Mouse (Mus musculus) frontal cortex, postnatal 14 days (tissue): ENCODE results near the gene Aldh4a1.
A peak's percentile ranks its signal among the peaks of the same experiment; 100 is the strongest.

Experiments
- DNase-seq, 2 experiments: peaks; one replicate each; pipeline ENCODE4 v3.0.0; 2022; ENCODE audit warnings: low spot score in 2 of 2

The Aldh4a1 gene

DNA sequence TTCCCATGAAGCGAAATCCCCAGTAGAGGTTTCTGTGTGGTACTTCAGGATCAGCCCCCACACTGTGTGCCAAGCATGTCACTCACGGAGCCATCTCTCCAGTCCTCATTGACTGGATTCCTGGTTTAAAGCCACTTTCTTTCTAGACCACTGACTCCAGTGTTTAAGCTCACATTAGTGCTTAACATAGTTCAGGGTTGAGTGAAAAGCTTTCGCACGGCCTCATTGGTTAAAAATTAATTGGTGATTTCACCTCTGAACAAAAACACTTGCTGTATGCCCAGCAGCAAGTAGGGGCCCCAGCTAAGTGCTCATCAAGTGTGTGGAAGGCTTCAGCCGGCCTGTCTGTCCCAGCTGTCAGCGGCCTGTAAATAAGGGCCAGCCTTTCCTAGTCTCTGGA lies 45.0 kb downstream of the Aldh4a1 start:
- DNase-seq, result no peak

DNA sequence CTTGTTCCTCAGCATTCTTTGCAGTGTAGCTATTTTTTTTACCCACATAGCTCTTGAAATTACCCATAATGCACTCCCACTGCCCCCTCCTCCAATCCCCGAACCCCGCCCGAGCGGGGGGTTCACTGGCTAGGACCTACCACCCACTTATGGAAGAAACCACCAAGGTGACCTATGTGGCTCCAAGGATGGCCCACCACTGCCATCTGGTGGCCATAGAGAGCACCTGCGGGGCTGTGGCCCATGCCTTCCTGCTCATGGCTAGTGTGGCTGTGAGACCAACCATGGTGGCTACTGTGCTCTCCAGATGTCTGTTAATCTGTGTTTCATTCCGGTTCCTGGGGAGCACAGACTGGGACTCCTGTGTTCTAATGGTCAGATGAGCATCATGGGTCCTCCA lies 47.2 kb downstream of the Aldh4a1 start:
- peak in 1 of 2 experiments; percentile 22 for DNase-seq

DNA sequence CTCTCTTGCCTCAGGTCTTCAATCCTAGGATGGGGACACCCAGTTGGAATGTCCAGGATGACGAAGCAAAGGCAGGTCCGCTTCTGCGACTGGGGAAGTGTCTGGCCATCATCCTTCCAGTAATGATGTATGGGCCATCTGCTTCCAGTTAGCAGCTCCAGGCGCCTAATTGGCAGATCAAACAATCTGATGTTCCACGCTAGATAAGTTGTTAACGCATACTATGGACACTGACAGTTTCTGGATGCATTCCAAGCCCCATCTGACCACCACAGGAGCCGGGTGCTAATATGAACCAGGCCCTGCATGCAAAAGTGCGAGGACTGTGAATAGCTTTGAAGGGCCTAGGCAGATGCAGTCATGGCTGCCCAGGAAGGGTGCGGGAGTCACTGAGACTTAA lies 53.0 kb downstream of the Aldh4a1 start:
- no peak for DNase-seq

DNA sequence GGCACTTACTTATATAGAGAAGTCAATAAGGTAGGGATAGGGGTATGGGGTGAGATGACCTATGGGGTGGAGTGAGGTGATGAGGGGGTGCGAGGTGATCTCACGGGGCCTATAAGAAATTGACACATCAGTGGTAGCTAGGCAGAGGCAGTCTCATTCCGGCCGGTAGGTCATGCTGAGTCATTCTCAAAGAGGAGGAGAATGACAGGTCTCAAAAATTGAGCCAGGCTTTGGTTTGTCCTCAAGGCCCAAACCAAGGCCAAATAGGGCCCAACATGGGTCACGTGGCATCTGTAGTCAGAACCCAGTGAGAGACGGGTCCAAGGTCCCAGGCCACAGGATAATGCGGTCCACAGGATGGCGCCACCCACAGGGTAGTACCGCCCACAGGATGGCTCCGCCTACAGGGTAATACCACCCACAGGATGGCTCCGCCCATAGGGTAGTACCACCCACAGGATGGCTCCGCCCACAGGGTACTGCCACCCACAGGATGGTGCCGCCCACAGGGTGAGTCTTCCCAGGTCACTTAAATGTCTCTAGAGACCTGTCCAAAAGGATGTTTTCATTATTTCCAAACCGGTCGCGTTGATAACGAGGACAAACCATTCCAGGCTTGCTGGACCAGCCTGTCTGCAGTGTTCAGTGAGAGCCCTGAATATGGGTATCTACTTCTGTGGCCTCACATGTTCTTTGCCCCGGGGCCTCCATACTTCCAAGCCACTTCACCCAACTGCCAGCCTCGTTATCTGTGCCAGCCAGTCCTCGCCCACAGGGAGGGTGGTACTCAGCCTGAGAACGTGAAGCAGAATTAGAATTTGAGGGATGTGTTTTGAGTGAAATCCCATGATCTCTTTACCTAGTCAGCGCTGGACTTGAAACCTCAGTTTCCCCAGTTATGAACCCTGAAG lies 61.3 kb downstream of the Aldh4a1 start:
- no peak for DNase-seq

DNA sequence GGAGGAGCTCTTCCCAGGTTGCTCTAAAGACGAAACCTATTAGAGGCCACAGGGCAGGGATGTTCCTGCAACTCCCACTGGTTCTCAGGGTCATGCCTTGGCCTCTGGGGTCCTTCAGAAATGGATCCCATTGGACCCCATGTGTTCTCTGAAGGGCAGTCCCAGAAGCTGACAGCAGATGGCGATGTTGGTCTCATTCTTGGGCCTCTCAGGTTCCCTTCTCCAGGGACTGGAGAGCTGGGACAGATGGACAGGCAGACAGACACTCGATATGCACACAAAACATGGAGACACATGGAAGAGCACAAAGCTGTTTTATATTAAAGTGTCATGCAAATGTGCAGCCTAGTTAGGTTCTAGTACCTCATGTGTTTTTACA lies 62.0 kb downstream of the Aldh4a1 start:
- DNase-seq, result peak; percentile 23 to 62

DNA sequence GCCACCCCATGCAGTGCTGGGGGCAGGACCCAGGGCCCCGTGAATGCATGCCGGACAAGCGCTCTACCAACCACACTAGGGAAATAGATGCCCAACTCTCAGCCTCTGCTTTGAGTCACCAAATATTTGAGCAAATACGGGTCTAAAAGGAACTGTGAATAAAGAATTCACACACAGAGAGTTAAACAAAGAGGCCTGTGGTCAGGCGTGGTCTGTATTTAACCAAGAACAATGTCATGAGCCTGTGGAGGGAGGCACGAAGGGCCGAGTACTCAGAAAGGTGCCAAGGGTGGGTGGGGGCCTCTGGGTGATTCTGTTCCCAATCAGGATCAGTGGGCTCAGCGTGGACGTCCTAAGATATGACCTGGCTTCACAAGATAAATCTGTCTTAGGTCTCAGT lies 65.4 kb downstream of the Aldh4a1 start:
- no peak for DNase-seq

DNA sequence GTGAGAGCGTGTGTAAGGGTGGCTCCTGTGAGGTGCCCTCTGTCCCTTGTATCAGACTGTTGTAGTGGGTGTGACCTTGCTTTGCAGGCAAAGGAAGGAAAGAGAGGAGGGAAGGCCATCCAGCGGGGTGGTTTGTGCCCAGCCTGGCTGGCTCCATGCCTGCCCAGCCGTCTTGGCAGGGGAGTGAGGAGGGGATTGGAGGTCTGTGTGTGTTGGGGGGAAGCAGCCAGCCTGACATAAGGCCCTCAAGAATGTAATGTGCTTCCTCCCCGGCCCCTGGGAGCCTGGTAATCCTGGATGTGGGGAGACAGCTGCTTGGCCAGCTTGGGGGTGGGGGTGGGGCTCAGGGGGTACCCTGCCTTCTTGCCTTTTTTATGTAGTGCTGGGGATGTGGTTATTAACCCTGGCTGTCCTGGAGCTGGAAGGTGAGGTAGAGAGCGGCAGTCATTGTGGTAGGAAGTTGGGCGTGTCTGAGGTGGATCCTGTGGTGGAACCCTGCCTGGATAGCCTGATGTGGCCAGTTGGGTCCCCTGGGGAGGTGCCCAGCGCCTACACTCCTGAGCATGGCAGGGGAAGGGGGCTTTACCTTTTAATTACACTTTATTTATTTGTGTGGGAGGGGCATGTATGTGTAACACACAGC lies 67.1 kb downstream of the Aldh4a1 start:
- DNase-seq, result no peak

DNA sequence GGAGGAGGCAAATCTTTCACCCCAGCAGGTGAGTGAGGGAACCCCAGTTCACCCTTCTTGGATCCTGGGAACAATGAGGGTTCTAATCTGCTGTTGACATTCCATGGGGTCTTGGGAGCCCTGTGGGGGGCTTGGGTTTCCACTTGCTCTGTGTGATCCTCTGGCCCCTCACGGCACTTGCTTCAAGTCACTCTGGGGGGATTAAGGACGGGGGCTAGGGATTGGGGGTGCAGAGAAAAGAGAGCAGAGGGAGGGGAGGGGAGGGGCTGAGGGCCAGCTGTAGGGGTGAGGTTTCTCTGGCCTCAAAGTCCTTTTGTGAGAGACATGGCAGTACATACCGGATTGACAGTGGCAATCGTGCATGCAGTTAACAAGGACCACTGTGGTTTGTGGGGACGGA lies 70.6 kb downstream of the Aldh4a1 start:
- DNase-seq, result no peak

DNA sequence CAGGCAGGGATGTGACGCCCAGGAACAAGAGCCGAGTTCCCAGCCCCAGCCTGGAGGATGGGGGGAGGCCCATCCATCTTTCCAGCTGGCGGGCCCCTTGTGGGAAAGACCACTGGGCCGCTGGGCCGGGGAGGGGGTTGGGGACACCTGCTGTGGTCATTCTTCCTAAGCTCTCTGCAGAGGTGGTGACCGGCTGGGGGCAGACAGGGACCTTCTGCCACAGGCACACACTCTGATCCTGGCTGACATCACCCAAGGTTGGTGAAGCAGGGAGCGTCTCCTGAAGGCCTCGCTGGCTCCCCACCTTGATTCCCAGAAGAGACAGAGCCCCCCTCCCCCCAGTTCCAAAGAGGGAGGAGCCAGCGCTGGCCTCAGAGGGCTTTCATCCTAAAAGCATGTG lies 75.1 kb downstream of the Aldh4a1 start:
- DNase-seq, result no peak

DNA sequence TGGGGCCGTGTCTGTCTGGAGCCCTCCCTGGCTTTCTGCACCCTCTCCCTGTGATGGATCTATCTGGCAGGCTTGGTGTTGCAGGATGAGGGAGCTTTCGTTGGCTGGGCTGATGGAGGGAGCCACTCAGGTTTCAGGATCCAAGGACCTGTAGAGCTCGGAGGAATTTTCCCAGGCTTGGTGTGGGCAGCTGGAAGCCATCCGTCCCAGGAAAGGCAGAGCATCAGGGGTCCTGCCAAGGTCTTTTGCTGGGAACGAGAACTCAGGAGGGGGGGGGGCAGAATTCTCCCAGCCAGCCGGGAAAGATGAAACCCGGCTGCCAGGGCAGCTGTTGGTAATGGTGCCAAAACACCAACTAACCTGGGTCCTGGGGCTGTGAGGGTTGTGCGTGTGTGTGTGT lies 75.9 kb downstream of the Aldh4a1 start:
- no peak for DNase-seq
